Mouse (Mus musculus) kidney, postnatal 36 days (tissue): ENCODE measurements around the gene Vasp.

Source experiments
- DNase-seq, 2 experiments: peaks; one replicate each; pipeline ENCODE4 v3.0.0; 2021 to 2022; ENCODE audit warnings: mixed read lengths in 2 of 2

Gene Vasp

GRCm38 (mm10) chr7:19235092-19235671 is 36.4 kb downstream of the Vasp start:
- DNase-seq, result no peak

DNA sequence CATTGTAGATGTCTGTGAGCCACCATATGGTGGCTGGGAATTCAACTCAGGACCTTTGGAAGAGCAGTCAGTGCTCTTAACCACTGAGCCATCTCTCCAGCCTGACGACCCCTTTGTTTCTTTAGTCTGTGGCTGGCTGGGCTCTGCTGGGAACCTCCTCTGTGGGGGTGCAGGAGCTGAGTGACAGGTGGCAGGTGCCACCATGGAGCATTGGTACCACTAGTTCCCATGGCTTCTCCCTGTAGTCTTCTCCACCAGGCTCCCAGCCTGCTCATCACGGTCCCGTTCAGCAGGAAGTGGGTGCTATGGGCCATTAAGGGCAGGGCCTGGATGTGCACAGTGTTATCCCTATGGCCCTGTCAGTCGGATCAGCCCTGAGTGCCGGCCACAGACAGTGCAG is 37.0 kb downstream of the Vasp start:
- DNase-seq, result no peak

GRCm38 (mm10) chr7:19231849-19232248 is 39.8 kb downstream of the Vasp start:
- DNase-seq, result peak; percentile 52 to 80

DNA sequence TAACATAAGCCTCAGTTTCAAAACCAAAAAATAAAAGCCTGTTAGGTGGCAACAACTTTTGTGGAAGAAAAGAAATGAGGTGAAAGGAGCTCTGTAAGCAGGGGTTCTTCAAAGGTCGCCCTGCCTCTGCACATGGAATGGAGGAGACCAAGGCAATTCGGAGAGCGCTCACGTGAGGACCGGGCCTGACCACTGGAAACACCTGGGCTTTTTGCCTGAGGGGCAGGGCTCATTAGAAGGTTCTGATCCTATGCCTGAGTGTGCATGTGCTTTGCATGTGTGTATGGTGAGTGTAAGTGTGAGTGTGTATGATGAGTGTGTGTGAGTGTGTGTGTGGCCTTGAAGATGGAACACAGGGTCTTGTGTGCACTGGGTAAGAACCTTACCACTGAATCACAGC is 40.7 kb downstream of the Vasp start:
- peak in 1 of 2 experiments; percentile 40 for DNase-seq

DNA sequence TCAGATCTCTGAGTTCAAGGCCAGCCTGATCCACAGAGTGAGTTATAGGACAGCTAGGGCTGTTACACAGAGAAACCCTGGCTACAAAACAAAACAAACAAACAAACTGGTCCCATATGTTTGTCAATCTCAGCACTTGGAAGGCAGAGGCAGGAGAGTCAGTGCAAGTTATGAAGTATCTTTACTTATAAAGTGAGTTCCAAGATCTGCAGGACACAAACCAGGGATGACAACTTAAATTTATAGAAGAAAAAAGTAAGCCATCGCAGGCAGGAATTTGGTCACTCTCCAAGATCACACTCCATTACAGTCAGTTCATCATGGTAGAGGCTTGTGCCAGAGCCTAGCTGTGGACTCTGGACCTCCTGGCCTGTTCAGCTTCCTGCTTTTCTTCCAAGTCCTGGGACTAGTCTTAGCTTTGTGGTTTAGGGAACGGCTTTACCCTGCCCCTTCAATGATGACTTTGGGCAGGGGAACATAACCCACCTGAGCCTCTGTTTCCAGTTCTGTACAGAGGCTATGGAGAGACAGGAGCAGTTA is 41.5 kb downstream of the Vasp start:
- DNase-seq, result peak; percentile 71 to 76

DNA sequence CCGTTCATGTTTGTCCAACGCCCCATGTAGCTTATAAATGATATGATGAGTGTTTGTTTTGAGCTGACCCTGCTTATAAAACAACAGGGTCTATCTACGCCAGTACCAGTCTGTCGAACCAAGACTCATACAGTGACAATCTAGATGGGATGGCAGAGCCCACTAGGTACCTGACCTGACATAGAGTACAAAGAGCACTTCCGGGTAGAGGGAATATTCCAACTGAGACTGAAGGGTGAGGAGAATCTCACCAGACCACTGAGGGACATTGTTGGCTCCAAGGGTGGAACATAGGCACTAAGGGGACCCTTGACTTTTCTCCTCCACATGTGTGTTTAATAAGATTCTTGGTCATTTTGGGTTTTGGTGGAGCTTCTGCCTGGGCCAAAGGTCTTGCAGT is 42.2 kb downstream of the Vasp start:
- no peak for DNase-seq

- DNase-seq, result no peak
These were observed 42.8 kb downstream of the Vasp start for GRCm38 (mm10) chr7:19228793-19229148.

DNA sequence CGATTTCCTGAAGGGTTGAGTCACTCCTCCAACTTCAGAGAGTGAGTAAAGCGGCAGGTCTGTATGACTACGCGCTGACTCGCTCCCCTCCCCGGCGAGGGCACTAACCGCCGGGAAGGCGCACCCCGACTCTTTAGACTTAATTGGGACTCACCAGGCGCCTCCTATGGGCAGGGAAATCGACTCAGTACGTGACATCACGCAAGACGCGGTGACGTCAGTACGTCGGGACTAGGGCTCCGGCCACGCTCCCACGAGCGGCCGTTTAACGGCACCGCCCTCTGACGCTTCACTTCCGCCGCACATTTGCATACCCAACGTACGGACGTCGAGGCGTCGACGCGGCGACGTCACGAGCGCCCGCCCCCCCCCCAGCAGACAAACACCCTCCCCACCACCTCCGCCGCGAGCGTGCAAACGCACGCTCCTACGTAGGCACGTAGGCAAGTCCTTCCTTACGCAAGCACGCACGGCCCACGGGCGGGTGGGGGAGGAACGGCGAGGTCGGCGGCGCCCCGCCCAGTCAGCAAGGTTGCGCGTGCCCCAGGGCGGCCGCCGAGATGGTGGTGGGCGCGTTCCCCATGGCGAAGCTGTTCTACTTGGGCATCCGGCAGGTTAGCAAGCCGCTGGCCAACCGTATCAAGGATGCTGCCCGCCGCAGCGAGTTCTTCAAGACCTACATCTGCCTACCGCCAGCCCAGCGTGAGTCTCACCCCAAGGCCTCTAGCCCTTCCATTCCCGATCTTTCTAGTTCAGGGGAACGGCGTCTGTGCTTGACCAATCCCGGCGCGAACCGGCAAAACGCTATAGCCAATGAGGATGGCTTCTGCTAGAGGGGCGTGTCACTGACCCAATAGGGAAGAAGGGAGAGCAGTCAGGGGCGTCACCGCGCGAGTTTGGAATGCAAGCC is 43.5 kb downstream of the Vasp start, which contains the start of gene Opa3:
Gene Opa3 (plus strand): TSS at position 452 of the 910 bp plus-strand sequence.
- DNase-seq, result peak; percentile 100

DNA sequence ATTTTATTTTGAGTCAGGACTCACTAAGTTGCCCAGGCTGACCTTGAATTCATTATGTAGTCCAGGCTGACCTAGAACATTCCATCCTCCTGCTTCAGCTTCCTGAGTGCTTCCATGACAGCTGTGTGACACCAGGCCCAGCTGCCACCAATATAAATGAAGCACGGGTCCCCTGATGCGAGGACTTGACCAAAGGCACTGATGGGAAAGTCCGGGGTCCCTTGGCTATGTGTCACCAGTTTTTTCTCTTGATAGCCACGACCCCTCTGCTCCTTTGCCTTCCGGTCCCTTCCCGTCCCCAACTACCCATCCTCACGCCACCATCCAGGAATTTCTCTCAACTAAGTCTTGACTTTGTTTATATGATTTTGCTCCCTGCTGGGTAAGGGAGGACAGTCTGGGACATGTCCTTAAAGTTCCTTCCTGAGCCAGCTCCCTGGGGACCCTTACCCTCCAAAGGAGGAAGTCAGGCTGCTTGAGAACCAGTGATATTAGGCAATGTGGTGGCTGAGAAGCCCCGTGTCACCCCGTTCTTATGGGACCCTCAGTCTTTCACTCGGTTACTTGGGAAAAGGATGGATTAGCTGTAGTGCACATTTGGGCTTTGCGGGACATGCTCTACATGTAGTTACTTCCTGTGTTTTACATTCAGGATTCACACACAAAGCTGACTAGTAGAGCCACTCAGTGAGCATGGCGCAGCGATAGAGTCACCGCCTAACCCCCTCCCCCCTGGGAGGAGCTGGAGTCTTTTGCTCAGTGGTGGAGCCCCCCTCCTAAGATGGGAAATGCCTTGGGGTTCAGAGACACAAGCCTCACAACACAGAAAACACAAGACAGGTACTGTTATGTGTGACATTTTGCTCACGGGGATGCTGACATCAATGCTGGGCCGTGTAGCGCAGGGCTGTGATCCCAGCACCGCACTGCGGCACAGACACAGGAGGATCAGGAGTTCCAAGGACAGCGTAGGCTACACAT is 44.5 kb downstream of the Vasp start:
- peak in 1 of 2 experiments; percentile 26 for DNase-seq

DNA sequence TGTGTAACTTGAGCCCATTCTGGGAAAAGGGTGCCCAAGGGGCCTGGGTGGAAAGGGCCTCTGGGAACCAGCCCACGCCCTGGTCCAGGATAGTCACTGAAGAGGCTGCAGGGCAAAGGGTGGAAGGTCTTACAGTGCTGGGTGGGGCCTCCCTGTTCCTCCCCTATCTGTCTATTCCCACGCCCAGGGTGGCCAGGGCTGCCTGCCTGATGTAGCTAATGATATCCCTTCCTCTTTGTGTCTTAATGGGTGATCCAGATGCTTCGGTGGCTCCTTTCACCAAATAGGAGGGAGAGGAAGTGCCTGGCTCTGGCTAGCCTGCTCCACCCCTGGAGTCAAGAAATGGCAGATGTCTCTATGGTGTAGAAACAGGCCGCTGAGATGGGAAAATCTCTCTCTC is 46.7 kb downstream of the Vasp start:
- DNase-seq, result no peak

- no peak for DNase-seq
These were observed 48.7 kb downstream of the Vasp start for GRCm38 (mm10) chr7:19222875-19223274.

DNA sequence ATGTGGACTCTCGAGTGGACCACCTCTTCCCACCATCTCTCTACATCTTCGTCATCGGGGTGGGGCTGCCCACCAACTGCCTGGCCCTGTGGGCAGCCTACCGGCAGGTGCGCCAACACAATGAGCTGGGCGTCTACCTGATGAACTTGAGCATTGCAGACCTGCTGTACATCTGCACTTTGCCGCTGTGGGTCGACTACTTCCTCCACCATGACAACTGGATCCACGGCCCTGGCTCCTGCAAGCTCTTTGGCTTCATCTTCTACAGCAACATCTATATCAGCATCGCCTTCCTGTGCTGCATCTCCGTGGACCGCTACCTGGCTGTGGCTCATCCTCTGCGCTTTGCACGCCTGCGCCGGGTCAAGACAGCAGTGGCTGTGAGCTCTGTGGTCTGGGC is 49.4 kb downstream of the Vasp start:
- no peak for DNase-seq

DNA sequence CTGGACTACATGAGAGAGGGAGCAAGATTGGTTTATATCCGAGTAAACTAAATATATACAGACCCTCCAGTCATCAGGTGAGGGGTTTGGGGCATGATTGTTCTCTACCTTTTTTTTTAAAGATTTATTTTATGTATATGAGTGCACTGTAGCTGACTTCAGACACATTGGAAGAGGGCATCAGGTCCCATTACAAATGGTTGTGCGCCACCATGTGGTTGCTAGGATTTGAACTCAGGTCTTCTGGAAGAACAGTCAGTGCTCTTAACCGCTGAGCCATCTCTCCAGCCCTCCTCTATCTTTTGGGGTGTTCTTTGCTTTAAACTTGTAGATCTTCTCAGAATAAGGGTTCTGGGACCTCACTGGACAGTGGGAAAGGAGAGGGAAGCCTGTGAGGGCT is 51.6 kb downstream of the Vasp start:
- no peak for DNase-seq

DNA sequence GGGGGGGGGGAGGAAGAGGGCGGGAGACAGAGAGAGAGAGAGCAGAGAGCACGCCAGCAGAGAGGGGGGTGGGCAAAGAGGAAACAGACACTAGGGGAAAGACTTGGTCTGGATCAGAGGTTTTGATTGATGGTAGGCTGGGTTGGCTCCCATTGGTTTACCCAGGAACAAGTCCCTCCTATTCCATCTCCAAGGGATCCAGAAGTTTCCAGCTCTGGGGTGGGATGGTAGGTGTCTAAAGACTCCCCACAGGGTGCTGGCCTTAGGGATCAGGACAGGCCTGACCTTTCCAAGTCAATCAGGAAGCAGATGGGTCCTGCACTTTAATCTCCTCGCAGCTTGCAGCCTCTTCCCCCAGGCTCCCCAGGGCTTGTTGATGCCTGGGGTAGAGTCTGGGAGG is 53.7 kb downstream of the Vasp start:
- DNase-seq, result peak in 1 of 2 experiments; percentile 39

DNA sequence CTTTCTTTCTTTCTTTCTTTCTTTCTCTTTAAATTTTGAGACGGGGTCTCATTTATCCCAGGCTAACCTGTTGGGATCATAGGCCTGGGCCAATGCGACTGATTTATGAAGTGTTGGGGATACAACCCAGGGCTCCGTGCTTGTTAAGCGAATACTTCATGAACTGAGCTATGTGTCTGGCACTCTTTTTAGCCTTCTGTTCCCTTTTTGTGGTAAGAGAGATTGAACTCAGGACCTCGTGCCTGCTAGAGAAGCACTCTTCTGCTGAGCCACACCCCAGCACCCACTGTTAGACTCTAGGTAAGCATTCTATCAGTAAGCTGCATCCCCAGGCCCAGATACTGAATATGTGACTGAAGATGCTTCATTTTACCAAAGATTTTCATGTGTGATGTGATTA is 54.1 kb downstream of the Vasp start:
- DNase-seq, result no peak

DNA sequence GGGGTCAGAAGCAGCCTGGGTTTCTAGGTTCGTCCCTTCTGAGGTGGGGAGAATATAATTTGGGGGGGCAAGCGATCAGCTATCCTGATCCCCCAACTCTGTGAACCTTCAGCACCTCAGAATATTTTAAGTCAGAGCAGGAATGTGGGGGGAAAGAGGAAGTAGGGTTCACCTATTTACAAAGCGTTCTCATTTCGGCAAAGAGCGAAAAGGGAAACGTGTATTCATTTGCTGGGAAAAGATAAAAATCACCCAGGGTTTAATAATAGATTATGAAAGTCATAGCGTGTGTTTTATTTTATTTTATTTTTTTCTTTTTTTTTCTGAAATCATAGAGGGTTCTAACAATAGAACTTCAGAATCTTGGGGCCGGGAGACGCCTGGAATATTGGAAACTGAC is 56.7 kb downstream of the Vasp start:
- DNase-seq, result no peak

DNA sequence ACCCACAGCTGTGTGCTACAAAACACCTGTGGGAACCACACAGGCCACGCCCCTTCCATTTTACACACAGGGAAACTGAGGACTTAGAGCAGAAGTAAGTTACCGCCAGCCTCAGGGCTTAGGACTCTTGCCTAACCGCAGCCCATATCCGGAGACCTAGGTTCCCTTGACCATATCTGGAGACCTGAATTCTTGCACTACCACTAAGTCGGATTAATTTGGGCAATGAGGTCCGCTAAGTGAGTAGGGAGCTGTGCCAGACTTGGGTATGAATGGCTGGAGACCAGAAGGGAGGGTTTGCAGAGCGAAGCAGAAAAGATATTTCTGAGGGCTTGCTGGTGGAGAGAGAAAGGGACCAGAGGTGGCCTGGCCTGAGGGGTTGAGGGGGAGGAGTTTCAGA is 57.2 kb downstream of the Vasp start:
- no peak for DNase-seq

DNA sequence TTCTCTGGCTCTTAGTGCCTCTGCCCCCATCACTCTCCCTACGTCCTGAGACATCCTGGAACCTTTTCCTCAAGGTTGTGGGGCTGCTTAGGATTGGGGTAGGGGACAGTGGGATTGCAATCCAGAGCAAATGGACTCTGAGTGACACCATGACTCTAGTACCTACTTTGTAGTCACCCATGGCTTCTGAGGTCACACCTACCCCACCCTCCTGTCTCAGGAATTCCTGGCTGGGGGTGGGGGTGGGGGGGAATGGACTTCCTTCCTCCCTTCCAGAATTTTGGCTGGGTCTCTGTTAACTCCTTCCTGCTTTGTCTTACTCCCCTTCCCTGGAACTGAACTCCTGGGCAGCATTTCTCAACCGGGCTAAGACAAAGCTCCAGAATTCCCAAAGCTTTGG is 58.2 kb downstream of the Vasp start:
- DNase-seq, result no peak

DNA sequence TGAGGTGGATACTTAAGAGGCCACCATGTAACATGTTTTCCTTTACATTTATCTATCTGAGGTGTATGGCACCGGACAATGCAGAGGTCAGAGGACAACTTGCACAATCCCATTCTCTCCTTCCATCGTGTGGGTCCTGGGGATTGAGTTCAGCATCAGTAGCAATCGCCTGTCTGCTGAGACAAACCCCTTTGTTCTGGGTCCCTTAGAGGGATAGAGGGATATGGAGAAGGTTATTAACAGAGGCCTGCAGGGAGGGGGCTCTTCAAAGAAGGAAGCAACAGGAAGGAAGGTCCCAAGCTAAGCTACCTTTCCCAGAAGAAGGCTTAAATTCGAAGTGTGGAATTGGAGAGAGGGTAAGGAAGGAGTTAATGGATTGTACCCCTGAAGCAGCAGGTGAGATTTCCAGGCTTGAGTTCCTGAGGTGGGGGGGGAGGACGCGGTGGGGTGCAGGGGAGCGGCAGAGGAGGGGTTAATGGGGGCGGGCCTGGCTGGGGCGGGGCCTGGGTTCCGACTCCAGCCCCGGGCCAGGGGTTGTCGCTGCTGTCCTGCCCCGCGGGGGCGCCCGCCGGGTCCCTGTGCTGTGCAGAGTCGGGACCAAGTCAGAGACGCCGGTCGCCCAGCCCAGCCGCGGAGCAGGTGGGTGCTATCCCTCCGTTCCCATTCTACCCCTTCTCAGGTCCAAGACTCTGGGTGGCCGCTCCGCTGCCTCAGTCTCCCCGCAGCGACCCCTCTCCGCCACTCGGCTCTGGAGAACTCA is 59.4 kb downstream of the Vasp start, which contains the start of gene Gpr4:
Gene Gpr4 (plus strand): TSS at position 543 of the 760 bp plus-strand sequence.
- DNase-seq, result peak; percentile 54 to 74

- DNase-seq, result peak; percentile 39 to 42
These were observed 60.5 kb downstream of the Vasp start for GRCm38 (mm10) chr7:19211041-19211675.

DNA sequence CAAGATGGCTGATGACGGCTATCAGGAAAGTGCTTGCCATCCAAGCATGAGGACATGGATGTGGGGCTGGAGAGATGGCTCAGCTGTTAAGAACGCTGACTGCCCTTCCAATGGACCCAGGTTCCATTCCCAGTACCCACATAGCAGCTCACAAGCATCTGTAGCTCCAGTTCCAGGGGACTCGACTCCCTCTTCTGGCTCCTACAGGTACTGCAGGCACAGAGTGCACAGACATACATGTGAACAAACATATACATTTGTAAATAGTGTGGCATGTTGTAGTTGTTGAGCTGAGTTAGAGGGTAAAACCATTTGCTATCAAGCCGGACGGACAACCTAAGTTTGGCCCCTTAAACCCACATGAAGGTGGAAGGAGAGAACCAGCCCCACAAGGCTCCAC is 61.6 kb downstream of the Vasp start:
- DNase-seq, result no peak
